In genomic region chr5:97946236-97946635, GRCm38 (mm10) we compare ENCODE assay signal across 14 mouse cellular contexts.
DNase-seq lines count a peak whose midpoint lies in the region; ATAC-seq lines count a peak whose summit lies in the region.
"Had no signal": no experiment of that assay in that cellular context is flagged by ENCODE, and none has a peak within 500 bp of the region (broad histone marks: within the 10 kb centered on the region; RNA-seq: fewer than 3 reads in every experiment).

No protein-coding gene starts in this region.

- DNase-seq in thymus, postnatal 0 days (ENCODE audit: low spot score): peak; percentile 46
- no peak for DNase-seq in thymus, postnatal 4 days
- DNase-seq in adipocyte (ENCODE audit: low spot score): peak; percentile 11
- no peak for DNase-seq in left cerebral cortex, adult 18-20 months (ENCODE audit: low spot score in 2 of 2)
- DNase-seq in right cerebral cortex, postnatal 10 days (ENCODE audit: low spot score in 2 of 2): no peak
- no peak for DNase-seq in urinary bladder, postnatal 4 days (ENCODE audit: low spot score in 2 of 2)
- DNase-seq: adrenal gland, adult 2 months; cerebellum, adult 9-11 months; midbrain, embryonic 14.5 days; right cerebral cortex, postnatal 25 days had no signal

- peak; percentile 99 for ATAC-seq in megakaryocyte progenitor cell, adult 5-6 weeks (replicated peaks; ENCODE audit: poor library complexity)
- ATAC-seq in megakaryocyte-erythroid progenitor cell, adult 5-6 weeks (replicated peaks; ENCODE audit: low FRiP score, low TSS enrichment, poor library complexity, severe bottlenecking): no peak
- ATAC-seq: forebrain, embryonic 14.5 days; intestine, postnatal 0 days had no signal

Comparison
In these comparisons a context has a peak if more than half of its experiments do, and no peak if none do; other contexts are left out.
1. DNase-seq: peak in thymus, postnatal 0 days (single experiment) and adipocyte (single experiment); none in thymus, postnatal 4 days (single experiment), left cerebral cortex, adult 18-20 months (0 of 2), right cerebral cortex, postnatal 10 days (0 of 2) and urinary bladder, postnatal 4 days (0 of 2).